Mouse (Mus musculus): ENCODE measurements around the gene Klf15.
A peak's percentile ranks its signal among the peaks of the same experiment; 100 is the strongest.

The Klf15 gene

GRCm38 (mm10) chr6:90462181-90462706 lies at the start of gene Klf15:
Gene Klf15, plus strand, starts transcription at chr6:90462576.
- no peak for DNase-seq (ENCODE audit: low read depth in 2 of 2, low spot score in 2 of 2)

DNA sequence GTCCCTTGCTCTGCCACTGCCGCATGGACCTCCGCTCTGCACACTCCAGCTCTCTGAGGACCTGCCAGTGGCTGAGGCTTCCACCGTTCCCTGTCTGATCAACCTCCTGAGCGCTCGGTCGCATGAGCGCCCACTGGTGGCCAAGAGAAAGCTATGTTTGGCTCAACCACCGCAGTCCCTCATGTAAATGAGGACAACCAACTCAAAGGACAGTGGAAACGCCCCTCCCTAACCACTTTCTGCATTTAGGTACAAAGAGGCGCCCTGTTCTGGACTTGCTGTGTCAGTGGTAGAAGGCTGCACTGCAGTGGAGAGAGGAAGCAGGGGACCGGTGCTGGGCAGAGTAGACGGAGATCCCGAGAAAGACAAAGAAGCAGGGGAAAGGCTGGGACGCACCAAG lies 39.8 kb upstream of the Klf15 start:
- peak; percentile 39 to 54 for DNase-seq (ENCODE audit: low read depth in 2 of 2, low spot score in 2 of 2)

DNA sequence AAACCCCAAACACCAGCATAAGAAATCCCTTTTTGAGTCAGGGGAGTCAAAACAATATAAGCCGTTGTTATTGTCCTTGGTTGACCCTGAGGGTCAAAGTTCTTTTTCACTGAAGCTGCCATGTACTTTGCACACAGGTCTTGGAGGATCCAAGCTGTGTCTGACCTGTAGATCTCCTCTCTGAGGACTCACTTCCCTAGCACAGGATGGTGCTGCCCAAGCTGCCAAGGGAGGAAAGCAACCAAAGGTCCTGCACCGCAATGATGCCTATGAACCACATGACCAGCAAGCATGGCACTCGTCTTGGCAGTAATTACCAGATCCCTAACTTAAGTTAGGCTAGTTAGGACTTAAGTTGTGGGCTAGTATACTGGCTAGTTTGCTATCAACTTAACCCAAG lies 37.0 kb upstream of the Klf15 start:
- no peak for DNase-seq (ENCODE audit: low read depth in 2 of 2, low spot score in 2 of 2)

- DNase-seq (ENCODE audit: low read depth in 2 of 2, low spot score in 2 of 2) = no peak
Measured at GRCm38 (mm10) chr6:90426003-90426402, 36.4 kb upstream of the Klf15 start.

GRCm38 (mm10) chr6:90428380-90428974 lies 33.9 kb upstream of the Klf15 start, which contains the start of gene Cfap100:
Gene Cfap100, minus strand, starts transcription at chr6:90428797.
- no peak for DNase-seq (ENCODE audit: low read depth in 2 of 2, low spot score in 2 of 2)

GRCm38 (mm10) chr6:90429911-90430310 lies 32.5 kb upstream of the Klf15 start:
- DNase-seq (ENCODE audit: low read depth in 2 of 2, low spot score in 2 of 2) = no peak

- DNase-seq (ENCODE audit: low read depth in 2 of 2, low spot score in 2 of 2) = no peak
Measured at GRCm38 (mm10) chr6:90431487-90431886, 30.9 kb upstream of the Klf15 start.

DNA sequence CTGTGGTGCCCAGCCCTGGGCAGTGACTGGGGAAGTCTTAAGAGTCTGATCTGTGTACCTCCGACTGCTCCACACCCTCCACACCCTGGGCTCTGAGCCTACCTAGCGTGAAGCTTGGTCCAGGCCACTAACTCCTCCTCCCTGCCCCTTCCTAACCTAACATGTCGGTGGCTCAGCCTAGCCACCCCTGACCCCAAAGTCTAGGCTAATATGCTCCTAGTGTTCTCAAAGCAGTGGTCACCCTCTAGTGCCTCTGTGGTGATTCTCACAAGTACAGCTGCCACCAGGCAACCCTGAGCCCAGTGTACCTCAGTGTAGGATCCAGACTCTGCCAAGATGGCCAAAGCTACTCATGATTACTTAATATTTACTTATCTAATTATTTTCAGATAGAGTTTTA lies 27.7 kb upstream of the Klf15 start:
- no peak for DNase-seq (ENCODE audit: low read depth in 2 of 2, low spot score in 2 of 2)

- peak; percentile 14 to 32 for DNase-seq (ENCODE audit: low read depth in 2 of 2, low spot score in 2 of 2)
Measured at GRCm38 (mm10) chr6:90435195-90435618, 27.2 kb upstream of the Klf15 start.

- no peak for DNase-seq (ENCODE audit: low read depth in 2 of 2, low spot score in 2 of 2)
Measured at GRCm38 (mm10) chr6:90436192-90436907, 26.0 kb upstream of the Klf15 start.

DNA sequence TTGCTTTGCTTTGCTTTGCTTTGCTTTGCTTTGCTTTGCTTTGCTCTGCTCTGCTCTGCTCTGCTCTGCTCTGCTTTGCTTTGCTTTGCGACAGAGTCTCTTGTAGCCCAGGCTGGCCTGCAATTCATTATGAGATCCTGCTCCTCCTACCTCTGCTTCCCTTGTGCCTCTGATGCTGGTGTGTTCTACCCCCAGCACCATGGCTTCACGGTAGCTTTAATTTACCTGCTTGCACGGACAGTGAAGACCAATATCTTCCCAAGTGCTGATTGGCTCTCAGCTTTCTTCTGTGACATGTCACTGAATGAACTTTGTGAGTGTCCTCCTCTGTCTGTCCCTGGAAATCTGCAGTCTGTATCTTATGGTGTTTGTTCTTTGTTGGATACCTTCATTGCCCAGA lies 25.3 kb upstream of the Klf15 start:
- no peak for DNase-seq (ENCODE audit: low read depth in 2 of 2, low spot score in 2 of 2)

GRCm38 (mm10) chr6:90446883-90447282 lies 15.5 kb upstream of the Klf15 start:
- DNase-seq (ENCODE audit: low read depth in 2 of 2, low spot score in 2 of 2) = no peak

DNA sequence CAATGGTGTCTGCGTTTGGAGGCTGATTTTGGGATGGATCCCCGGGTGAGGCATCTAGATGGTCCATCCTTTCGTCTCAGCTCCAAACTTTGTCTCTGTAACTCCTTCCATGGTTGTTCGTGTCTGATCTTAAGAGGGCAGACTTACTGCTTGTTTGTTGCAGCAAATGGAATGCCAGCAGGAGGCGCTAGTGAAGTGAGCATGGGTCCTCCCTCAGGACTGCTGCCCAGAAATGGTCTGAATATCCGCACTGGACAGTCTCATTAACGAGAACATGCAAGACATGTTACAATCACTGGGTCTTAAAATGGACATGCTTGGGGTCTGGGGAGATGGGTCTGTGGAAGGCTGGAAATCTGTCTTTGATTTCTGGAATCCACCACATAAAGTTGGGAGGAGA lies 12.2 kb upstream of the Klf15 start:
- DNase-seq (ENCODE audit: low read depth in 2 of 2, low spot score in 2 of 2) = no peak

- DNase-seq (ENCODE audit: low read depth in 2 of 2, low spot score in 2 of 2) = no peak
Measured at GRCm38 (mm10) chr6:90450697-90451096, 11.7 kb upstream of the Klf15 start.

DNA sequence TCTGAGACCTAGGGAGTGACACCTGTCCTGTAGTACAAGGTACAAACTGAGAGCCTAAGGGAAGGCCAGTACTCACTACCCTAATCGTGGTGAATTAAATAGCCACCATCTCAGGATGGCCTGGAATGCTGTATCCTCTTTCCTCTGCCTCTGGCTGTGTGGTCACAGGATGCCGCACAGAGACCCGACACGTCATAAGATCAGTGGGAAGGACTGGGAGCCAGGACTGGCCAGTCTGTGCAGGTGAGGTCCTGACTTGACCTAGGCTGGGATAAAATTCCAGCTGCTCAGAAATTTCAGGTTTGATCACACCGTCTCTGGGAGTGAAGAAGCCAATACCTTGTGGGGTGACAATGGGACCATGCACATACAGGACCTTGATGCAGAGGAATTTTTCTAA lies 10.9 kb upstream of the Klf15 start:
- no peak for DNase-seq (ENCODE audit: low read depth in 2 of 2, low spot score in 2 of 2)

DNA sequence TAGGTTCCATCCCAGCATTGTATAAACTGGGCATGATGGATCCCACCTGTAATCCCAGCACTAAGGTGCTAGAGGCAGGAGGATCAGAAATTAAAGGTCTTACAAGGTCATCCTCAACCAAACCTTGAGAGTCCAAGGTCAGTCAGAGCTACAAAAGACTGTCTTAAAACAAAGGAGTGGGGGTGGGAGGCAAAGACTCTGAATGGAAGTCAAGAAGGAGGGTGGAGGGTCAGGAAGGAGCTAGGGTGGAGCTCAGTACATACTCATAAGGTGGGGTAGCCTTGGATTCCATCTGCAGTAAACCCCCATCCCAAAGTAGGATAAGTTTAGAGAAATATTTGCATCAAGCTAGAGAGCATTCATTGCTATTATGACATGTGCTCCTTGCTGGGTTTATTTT lies 9.8 kb upstream of the Klf15 start:
- no peak for DNase-seq (ENCODE audit: low read depth in 2 of 2, low spot score in 2 of 2)

GRCm38 (mm10) chr6:90453751-90454150 lies 8.6 kb upstream of the Klf15 start:
- no peak for DNase-seq (ENCODE audit: low read depth in 2 of 2, low spot score in 2 of 2)

DNA sequence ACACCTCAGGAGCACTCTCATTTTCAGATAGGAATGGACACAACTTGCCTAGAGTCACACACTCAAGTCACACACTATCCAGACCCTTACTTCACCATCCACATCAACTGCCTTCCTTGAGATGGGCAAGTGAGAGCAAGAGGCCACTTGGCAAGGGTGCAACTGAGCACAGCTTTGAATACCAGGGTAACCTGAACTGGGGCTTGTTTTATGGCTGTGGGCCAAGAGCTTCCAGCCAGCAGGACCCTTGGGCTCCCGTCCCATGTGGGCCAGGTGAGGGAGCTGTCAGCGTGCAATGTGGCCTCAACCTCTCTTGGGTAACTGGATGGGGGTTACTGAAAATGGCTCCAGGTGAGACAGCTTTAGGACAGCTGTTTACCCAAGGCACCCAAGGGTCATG lies 5.0 kb upstream of the Klf15 start:
- DNase-seq (ENCODE audit: low read depth in 2 of 2, low spot score in 2 of 2) = no peak

- no peak for DNase-seq (ENCODE audit: low read depth in 2 of 2, low spot score in 2 of 2)
Measured at GRCm38 (mm10) chr6:90461181-90461580, 1.2 kb upstream of the Klf15 start.

GRCm38 (mm10) chr6:90461771-90462170 lies 605 bp upstream of the Klf15 start:
- DNase-seq (ENCODE audit: low read depth in 2 of 2, low spot score in 2 of 2) = no peak

DNA sequence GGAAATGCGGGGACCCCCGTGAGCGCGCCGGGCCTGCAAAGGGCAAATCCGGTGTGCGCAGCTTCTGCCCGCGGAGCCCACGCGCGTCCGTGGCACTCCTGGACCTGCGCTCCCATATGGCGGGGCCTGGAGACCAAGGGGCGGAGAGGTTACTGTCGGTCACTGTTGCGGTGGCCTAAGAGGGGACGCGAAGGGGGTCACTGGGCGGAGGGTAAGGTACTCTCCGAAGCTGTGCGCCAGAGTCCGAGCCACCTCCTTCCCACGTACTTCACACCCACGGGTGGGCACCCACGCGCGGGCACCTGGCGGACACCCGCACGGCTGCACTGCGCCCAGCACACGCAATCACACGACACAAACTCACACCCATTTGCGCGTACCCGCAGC lies 458 bp downstream of the Klf15 start:
- DNase-seq (ENCODE audit: low read depth in 2 of 2, low spot score in 2 of 2) = no peak

- DNase-seq (ENCODE audit: low read depth in 2 of 2, low spot score in 2 of 2) = no peak
Measured at GRCm38 (mm10) chr6:90463228-90463862, 969 bp downstream of the Klf15 start.

Measured in CD8-positive naive resting alpha-beta T cell, adult 2 months (primary cell).